Mouse (Mus musculus): Measurements from ENCODE around the gene Maats1. TPM values are rescaled to one million over a fixed set of nuclear protein-coding genes. Genes with fewer than 3 reads are reported as not detected.

The Maats1 gene
- total and polyA plus RNA-seq, 2 experiments from 2014 or later: 1.5 to 2.6 TPM

GRCm38 (mm10) chr16:38334431-38334830 is 7.5 kb downstream of the Maats1 start:
- Histone ChIP-seq H3K27me3 (ENCODE audit: insufficient read depth, low read length) (no peaks in the 10 kb centered on the region), H3K9ac (no peak overlapping the region), H3K36me3 (ENCODE audit: insufficient read depth) (no peaks in the 10 kb centered on the region), H3K27ac (ENCODE audit: low read depth, low read length) (no peak overlapping the region), H3K9me3 (ENCODE audit: low read length) (no peaks in the 10 kb centered on the region), H3K4me1 (ENCODE audit: insufficient read depth) (no peaks in the 10 kb centered on the region), H3K4me2 (ENCODE audit: low read depth) (no peak overlapping the region), H3K4me3 (ENCODE audit: low read depth, low read length) (no peak overlapping the region)
- no peak for TF ChIP-seq CTCF (IDR thresholded peaks at IDR 0.05; ENCODE audit: low read depth)
- 44% methylated on average over 6 of the region's 6 CpGs for WGBS
- DNase-seq: no peak
- ATAC-seq: no peak

GRCm38 (mm10) chr16:38329340-38329739 is 12.6 kb downstream of the Maats1 start:
- no peaks in the 10 kb centered on the region for H3K9me3 ChIP-seq (ENCODE audit: low read length)
- ATAC-seq (no peak), DNase-seq (no peak)
- H3K27ac ChIP-seq (ENCODE audit: low read depth, low read length): no peak overlapping the region
- 0 out of 2 replicates have a peak, but pooled peaks have one; percentile 15 for TF ChIP-seq CTCF (IDR thresholded peaks at IDR 0.05; ENCODE audit: low read depth)
- no peak overlapping the region for H3K4me2 ChIP-seq (ENCODE audit: low read depth)
- no peak overlapping the region for H3K9ac ChIP-seq
- WGBS: 87% methylated on average over 3 of the region's 3 CpGs
- H3K4me1 ChIP-seq (ENCODE audit: insufficient read depth): no peaks in the 10 kb centered on the region
- H3K36me3 ChIP-seq (ENCODE audit: insufficient read depth): no peaks in the 10 kb centered on the region
- no peaks in the 10 kb centered on the region for H3K27me3 ChIP-seq (ENCODE audit: insufficient read depth, low read length)
- H3K4me3 ChIP-seq (ENCODE audit: low read depth, low read length): no peak overlapping the region

- H3K9ac ChIP-seq: no peak overlapping the region
- 78% methylated on average over 11 of the region's 11 CpGs for WGBS
- H3K4me2 ChIP-seq (ENCODE audit: low read depth): no peak overlapping the region
- H3K4me1 ChIP-seq (ENCODE audit: insufficient read depth): no peaks in the 10 kb centered on the region
- no peaks in the 10 kb centered on the region for H3K27me3 ChIP-seq (ENCODE audit: insufficient read depth, low read length)
- no peaks in the 10 kb centered on the region for H3K9me3 ChIP-seq (ENCODE audit: low read length)
- H3K36me3 ChIP-seq (ENCODE audit: insufficient read depth): no peaks in the 10 kb centered on the region
- DNase-seq (no peak), ATAC-seq (no peak)
- H3K27ac ChIP-seq (ENCODE audit: low read depth, low read length): no peak overlapping the region
- no peak for TF ChIP-seq CTCF (IDR thresholded peaks at IDR 0.05; ENCODE audit: low read depth)
- H3K4me3 ChIP-seq (ENCODE audit: low read depth, low read length): no peak overlapping the region
Measured at GRCm38 (mm10) chr16:38326778-38327397, 15.1 kb downstream of the Maats1 start.

- no peak for ATAC-seq
- no peak for TF ChIP-seq CTCF (IDR thresholded peaks at IDR 0.05; ENCODE audit: low read depth)
- Histone ChIP-seq H3K9me3 (ENCODE audit: low read length) (no peaks in the 10 kb centered on the region), H3K36me3 (ENCODE audit: insufficient read depth) (no peaks in the 10 kb centered on the region), H3K4me2 (ENCODE audit: low read depth) (no peak overlapping the region), H3K4me1 (ENCODE audit: insufficient read depth) (no peaks in the 10 kb centered on the region), H3K9ac (no peak overlapping the region), H3K4me3 (ENCODE audit: low read depth, low read length) (no peak overlapping the region), H3K27ac (ENCODE audit: low read depth, low read length) (no peak overlapping the region), H3K27me3 (ENCODE audit: insufficient read depth, low read length) (no peaks in the 10 kb centered on the region)
- WGBS: 93% methylated on average over 15 of the region's 15 CpGs
- no peak for DNase-seq
Measured at GRCm38 (mm10) chr16:38324311-38324710, 17.6 kb downstream of the Maats1 start.

- Histone ChIP-seq H3K9ac (0 out of 2 replicates have a peak overlapping the region, but pooled peaks have one; percentile 39), H3K27ac (ENCODE audit: low read depth, low read length) (no peak overlapping the region), H3K4me1 (ENCODE audit: insufficient read depth) (no peaks in the 10 kb centered on the region), H3K27me3 (ENCODE audit: insufficient read depth, low read length) (no peaks in the 10 kb centered on the region), H3K4me2 (ENCODE audit: low read depth) (peak overlapping the region; percentile 42), H3K4me3 (ENCODE audit: low read depth, low read length) (peak overlapping the region; percentile 21; the same call in 1 of the 2 replicates), H3K9me3 (ENCODE audit: low read length) (no peaks in the 10 kb centered on the region), H3K36me3 (ENCODE audit: insufficient read depth) (no peaks in the 10 kb centered on the region)
- TF ChIP-seq CTCF (IDR thresholded peaks at IDR 0.05; ENCODE audit: low read depth): peak; percentile 77
- peak; percentile 74 for DNase-seq
- ATAC-seq: peak; percentile 99
- WGBS: 22% methylated on average over 17 of the region's 17 CpGs
Measured at GRCm38 (mm10) chr16:38321452-38321935, 20.4 kb downstream of the Maats1 start.

GRCm38 (mm10) chr16:38319087-38319486 is 22.9 kb downstream of the Maats1 start:
- Histone ChIP-seq H3K27me3 (ENCODE audit: insufficient read depth, low read length) (no peaks in the 10 kb centered on the region), H3K4me1 (ENCODE audit: insufficient read depth) (no peaks in the 10 kb centered on the region), H3K36me3 (ENCODE audit: insufficient read depth) (no peaks in the 10 kb centered on the region), H3K4me2 (ENCODE audit: low read depth) (no peak overlapping the region), H3K4me3 (ENCODE audit: low read depth, low read length) (no peak overlapping the region), H3K27ac (ENCODE audit: low read depth, low read length) (no peak overlapping the region), H3K9ac (no peak overlapping the region), H3K9me3 (ENCODE audit: low read length) (no peaks in the 10 kb centered on the region)
- ATAC-seq (no peak), DNase-seq (no peak)
- no peak for TF ChIP-seq CTCF (IDR thresholded peaks at IDR 0.05; ENCODE audit: low read depth)
- WGBS: 89% methylated on average over 4 of the region's 4 CpGs

GRCm38 (mm10) chr16:38318492-38318891 is 23.5 kb downstream of the Maats1 start:
- H3K27ac ChIP-seq (ENCODE audit: low read depth, low read length): no peak overlapping the region
- no peak overlapping the region for H3K4me3 ChIP-seq (ENCODE audit: low read depth, low read length)
- DNase-seq (no peak), ATAC-seq (no peak)
- H3K27me3 ChIP-seq (ENCODE audit: insufficient read depth, low read length): no peaks in the 10 kb centered on the region
- H3K4me1 ChIP-seq (ENCODE audit: insufficient read depth): no peaks in the 10 kb centered on the region
- H3K36me3 ChIP-seq (ENCODE audit: insufficient read depth): no peaks in the 10 kb centered on the region
- no peak overlapping the region for H3K9ac ChIP-seq
- no peak overlapping the region for H3K4me2 ChIP-seq (ENCODE audit: low read depth)
- H3K9me3 ChIP-seq (ENCODE audit: low read length): no peaks in the 10 kb centered on the region
- TF ChIP-seq CTCF (IDR thresholded peaks at IDR 0.05; ENCODE audit: low read depth): no peak
- WGBS: 73% methylated on average over 9 of the region's 9 CpGs

Data from forebrain, postnatal 0 days (tissue).